Mouse (Mus musculus) mouse embryonic stem cell (cell line): ENCODE measurements around the gene Prkar2a.

ENCODE experiments used
- in situ Hi-C, 2 experiments: fragments of 300-500 bp; cut with MboI; formaldehyde crosslinking; loops; 1 replicate in 1 of 2; 3 replicates in 1 of 2; pipeline ENCODE4 v1.14.3; 2019 to 2020; ENCODE audit warnings: low sequenced_read_pairs in 2 of 2, low pct_unique_long_range_greater_than_20kb in 1 of 2, mixed read lengths in 1 of 2; ENCODE audit not compliant: unreplicated experiment in 1 of 2

Gene Prkar2a

DNA sequence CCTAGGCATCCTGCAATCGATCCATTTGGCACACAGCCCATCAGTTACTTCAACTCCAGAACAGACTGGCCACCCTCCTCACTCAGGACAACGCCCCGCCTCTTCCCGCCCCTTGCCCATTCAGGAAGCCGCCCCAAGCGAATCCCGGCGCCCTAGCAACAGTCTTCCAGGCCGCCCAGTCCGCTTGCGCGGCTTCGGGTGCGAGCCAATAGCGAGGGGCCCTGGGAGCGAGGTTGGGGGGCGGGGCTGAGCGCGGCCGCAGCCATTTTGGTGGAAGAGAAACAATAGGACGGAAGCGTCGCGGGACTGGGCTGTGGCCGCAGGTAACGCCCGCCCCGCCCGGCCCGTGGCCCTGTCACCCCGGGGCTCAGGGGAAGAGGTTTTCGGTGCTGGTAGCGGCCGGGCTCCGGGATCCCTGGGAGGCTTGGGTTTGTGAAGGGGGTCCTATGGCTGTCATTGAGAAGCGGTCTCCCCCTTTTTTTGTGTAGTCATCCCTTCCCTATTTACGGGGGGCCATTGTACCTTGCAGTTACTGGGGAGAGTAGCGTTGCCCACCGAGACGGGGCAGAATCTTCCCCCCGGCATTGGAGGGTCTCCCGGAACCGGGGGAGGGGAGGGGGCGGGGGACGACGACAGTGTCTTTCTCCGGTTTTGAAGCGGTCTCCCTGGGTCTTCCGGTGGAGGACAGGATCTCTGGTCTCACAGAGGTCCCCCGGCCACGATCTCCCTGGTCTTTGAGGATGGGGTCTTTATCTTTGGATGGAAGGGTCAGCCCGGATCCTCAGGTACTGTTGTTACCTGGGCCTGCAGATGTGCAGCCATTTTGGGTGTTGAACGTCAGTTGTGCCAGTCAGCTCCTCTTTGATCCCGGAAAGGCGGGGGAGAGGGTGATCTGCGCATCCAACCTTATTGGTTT is 94.7 kb downstream of the Prkar2a start, which contains the start of gene Ip6k2:
Gene Ip6k2 (plus strand): TSS at position 249 of the 916 bp plus-strand sequence.
- in situ Hi-C loops: no loop called here

- in situ Hi-C loops: no loop called here
Measured at GRCm38 (mm10) chr9:108785416-108785815, 96.3 kb downstream of the Prkar2a start.

DNA sequence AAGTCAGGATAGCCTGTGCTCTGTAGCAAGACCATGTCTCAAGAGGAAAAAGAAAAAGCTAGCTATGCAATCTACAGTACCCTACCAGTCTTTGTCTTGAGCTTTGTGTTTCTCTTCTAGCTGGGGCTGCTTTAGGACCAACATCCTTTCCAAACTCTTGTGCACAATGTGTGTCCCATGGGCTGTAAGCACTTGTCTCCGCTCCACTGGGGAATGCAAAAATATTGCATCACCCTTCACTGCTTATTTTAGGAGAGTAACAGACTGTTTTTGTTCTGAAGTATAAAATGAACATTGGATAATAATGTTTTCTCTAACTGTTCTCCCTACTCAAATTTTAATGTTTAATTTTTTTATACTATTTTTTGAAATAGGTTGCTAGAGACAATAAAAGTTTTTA is 97.4 kb downstream of the Prkar2a start:
- in situ Hi-C loops: no loop called here

DNA sequence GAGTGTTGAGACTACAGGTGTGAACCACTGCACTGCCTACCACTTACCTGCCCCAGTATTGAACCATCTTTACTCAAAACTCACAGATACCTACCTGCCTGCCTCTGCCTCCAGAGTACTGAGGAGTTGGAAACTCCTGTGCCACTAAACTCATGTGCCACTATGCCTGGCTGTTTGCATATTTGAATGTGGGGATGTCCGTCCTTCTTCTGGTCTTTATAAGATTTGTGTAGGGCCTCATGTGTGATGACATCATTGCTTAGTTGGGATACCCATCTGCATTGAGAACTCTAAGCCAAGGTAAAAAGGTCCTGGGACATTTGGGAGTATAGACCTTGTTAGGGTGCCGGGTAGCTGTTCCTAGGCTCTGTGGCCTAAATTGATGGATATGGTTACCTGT is 98.0 kb downstream of the Prkar2a start:
- in situ Hi-C loops: no loop called here

GRCm38 (mm10) chr9:108788713-108789112 is 99.6 kb downstream of the Prkar2a start:
- in situ Hi-C loops: no loop called here

- in situ Hi-C loops: no loop called here
Measured at GRCm38 (mm10) chr9:108792307-108792706, 103.2 kb downstream of the Prkar2a start.

DNA sequence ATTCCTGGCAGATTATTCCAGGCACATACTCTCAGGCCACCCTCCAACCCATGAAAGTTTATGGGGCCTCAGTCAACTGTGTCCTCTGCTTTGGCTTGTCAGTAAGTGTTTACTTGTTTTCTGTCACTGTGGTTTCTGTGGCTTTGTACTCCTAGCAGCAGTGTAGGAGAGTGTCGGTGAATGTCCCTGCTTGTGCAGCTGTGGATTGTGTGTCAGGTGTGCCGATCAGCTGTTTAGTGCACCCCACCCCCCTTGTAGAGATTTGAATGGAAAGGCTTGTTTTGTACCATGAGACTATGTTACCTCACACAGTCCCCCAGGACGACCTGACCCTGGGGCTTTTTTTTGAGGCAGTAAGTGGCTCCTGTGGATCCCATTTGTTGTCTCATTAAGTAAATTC is 103.6 kb downstream of the Prkar2a start:
- in situ Hi-C loops: no loop called here

- in situ Hi-C loops: no loop called here
Measured at GRCm38 (mm10) chr9:108795281-108795680, 106.2 kb downstream of the Prkar2a start.

DNA sequence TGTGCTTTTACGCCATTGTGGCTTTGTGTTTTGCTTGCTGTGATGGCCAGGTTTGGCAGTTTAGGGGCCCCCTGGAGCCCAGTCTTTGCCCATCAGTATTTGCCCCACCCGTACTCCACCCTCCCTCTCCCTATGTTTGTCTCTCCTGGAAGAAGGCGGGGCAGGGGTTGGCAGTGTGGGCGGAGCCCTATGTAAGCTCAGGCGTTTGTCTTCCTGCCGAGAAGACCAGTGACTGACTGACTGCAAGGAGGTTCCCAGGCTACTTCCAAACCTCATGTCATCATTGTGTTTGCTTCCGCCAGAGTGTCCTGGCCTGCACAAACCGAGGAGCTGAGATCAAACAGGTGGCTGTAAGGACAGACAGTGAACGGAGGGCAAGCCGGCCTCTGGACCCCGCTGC is 106.6 kb downstream of the Prkar2a start:
- in situ Hi-C loops: no loop called here

GRCm38 (mm10) chr9:108796351-108796981 is 107.4 kb downstream of the Prkar2a start:
- in situ Hi-C loops: no loop called here

- in situ Hi-C loops: no loop called here
Measured at GRCm38 (mm10) chr9:108797477-108797876, 108.4 kb downstream of the Prkar2a start.

DNA sequence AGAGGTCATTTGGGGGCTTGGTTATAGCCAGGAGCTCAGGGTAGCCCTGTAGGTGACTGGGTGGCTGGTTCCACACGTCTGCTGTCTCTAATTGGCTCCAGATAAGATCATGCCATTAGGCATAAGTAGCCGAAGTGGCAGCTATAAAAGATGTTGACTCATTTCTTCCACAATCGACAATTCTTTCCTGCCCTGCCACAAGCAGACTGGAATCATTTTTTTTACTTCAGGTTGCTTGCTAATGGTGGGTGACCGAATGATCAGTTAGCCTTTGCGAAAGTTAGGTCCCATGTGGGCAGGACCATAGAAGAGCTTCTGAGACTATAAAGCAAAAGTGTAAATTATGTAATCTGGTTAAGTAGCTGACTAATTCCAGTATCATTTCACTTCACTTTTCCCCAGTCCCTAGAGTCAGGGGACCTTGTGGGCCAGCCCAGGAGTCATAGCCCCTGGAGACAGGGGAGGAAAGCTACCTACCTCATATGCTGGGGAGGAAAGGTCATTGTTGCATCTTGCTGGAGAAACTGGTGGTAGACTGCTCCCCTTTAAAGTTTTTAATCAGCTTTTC is 109.5 kb downstream of the Prkar2a start:
- in situ Hi-C loops: no loop called here

DNA sequence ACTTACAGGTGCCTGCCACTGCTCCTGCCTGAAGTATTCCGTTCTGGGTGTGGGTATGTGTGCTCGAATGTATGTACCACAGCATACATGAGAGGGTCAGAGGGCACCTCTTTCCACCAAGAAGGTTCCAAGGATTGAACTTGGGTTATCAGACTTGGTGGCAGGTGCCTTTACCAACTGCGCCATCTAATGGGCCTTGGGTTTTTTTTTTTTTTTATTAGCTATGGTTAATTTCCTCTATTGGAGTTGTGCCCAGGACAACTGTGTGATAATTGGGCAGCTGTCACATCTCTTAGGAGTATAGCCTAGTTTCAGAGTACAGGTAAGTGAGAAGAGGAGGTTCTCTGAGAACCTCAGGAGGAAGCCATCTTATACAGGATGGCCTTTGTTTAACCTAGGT is 110.5 kb downstream of the Prkar2a start:
- in situ Hi-C loops: no loop called here
